Mouse (Mus musculus) kidney, postnatal 4 days (tissue): ENCODE measurements around the gene Acot10.
"Not testable (repeated sequence)": the region's sequence is repeated elsewhere in the genome, so short reads cannot be mapped to it uniquely, and the experiment has no call there.

Source experiments
- DNase-seq, 2 experiments: peaks; one replicate each; pipeline ENCODE4 v3.0.0; 2021; ENCODE audit warnings: mixed read lengths in 2 of 2

The Acot10 gene

GRCm38 (mm10) chr15:20666650-20667049, at the start of gene Acot10:
Acot10 (minus strand) TSS chr15:20666750.
- DNase-seq, result no peak

- no peak for DNase-seq
Measured at GRCm38 (mm10) chr15:20711859-20712258, 45.3 kb upstream of the Acot10 start.

- no peak for DNase-seq
Measured at GRCm38 (mm10) chr15:20696229-20696628, 29.7 kb upstream of the Acot10 start.

DNA sequence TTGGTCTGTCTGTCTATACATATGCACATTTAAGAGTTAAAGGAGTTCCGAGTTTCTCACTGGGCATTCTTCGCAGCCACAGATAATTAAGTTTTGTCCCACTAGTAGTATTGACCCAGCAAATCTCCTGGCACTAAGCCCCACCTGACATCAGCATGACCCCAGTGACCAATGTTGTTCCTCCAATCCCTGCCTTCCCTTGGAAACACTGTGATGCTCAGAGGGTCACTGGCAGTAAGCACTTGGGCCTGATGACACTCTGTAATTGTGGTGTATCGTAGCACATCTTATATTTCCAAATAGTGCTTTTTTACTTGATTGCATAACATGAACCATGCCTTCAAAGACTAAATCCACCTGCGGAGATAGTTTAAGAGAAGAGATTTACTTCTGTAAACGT, 17.6 kb upstream of the Acot10 start:
- no peak for DNase-seq

DNA sequence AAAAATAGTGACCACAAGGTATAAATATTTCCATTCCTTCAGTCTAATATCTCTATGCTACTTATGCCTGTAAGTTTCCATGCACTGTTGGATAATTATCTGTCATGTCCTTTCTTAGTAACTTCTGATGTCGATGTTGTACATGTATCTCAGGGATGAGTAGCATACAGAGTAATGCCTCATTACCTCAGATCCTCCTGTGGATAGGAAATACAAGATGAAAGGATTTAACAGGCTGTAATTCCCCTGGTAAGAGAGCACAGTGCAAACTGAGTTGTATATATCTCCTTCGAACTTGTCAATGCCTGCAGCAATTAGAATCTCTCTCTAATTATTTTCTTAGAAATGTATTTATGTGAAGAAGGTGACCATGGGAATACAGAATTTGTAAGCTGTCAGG, 16.2 kb upstream of the Acot10 start:
- DNase-seq, result no peak

GRCm38 (mm10) chr15:20669507-20669906, 3.0 kb upstream of the Acot10 start:
- DNase-seq, result not testable (repeated sequence)

DNA sequence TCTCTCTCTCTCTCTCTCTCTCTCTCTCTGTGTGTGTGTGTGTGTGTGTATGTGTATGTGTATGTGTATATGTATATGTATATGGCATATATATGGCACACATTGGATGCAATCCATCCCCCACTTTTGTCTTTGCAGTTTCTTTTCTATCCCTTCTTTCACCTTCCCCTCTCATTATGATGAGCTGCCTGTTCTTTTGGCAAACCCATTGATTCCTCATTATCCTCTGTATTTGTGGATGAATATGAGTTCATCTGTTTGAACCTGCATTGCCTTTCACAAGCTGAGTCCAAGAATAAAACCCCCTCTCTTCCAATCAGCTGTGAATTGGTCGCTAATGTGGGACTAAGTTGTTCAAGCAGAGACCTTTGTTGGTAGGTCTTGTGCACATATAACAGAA, 1.4 kb upstream of the Acot10 start:
- no peak for DNase-seq

DNA sequence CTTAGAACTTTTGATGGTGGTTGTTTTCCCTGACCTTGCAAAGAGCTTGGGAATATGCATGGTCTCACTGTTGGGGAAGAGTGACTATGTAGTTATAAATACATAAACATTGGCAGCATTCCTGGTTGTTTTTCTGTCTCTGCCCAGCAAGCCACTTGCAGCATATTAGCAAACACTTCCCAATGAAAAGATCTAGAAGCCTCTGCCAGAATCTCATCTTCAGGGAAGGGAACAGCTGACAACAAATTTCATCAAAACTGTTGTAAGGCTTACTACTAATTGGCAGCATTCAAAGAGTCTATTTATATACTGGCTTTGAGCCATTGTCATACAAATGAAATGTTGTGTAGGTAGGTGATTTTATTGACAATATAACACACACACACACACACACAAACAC, 800 bp upstream of the Acot10 start:
- DNase-seq, result no peak

DNA sequence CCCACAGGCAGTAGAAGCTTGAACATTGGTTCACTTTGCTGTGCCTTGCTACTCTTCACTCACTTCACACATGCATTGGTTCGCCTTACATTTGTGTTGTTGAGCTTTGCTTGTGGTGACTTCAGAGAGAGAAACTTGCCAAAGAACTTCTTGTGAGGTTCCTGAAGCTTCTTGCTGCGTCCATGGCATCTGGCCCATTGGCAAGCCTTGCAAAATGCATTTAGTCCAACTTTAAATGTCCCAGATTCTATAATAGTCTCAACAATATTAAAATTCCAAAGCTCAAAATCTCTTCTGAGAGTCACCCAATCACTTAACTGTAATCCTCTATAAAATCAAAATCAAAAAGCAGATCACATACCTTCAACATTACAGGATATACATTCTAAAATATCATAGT, 6.3 kb downstream of the Acot10 start:
- no peak for DNase-seq

- DNase-seq, result no peak
Measured at GRCm38 (mm10) chr15:20642905-20643414, 23.6 kb downstream of the Acot10 start.

DNA sequence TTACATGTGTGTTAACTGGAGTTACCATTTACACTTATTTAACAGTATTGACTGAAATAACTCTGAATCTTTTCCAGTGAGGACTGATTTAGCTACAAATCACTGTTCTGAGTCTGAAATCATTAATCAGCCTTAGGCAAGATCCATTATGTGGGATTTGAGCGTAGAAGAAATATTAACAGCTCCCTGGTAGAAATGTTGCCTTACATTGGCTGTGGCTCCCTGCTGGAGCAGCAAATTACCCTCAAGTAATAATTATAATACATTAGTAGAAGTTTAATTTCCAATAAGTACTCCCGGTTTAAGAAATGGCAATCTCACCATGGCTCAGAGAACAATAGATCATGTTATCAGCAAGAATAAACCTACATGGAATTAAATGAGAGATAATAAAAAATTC, 27.4 kb downstream of the Acot10 start:
- DNase-seq, result no peak

DNA sequence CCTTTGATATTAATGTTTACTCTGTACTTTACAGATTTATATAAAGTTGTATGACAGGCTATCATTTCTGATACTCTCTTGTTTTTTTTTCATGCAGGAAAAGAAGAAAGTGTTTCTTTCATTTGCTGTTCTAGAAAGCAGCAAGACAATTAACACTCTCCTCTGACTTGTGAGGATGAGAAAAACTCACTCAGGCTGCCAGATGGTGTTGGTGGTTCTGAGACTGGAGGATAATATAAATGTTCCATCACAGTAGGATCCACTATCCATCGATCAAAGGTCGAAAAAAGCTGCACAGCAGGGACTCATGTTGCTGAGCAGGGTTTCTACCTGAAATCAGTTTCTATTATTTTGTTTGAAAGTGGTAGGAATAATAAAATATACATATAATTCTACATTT, 32.0 kb downstream of the Acot10 start:
- DNase-seq, result no peak
